Mouse (Mus musculus) fat pad, adult 2 months (tissue): ENCODE results near the gene Cacnb3.
"Not testable (repeated sequence)": the region's sequence is repeated elsewhere in the genome, so short reads cannot be mapped to it uniquely, and the experiment has no call there.

Source experiments
- DNase-seq: peaks from one replicate; pipeline ENCODE4 v3.0.0-alpha.2; 2011; ENCODE audit warnings: low read depth, low spot score; ENCODE audit errors: extremely low read depth

The Cacnb3 gene

GRCm38 (mm10) chr15:98630540-98630939 lies at the start of gene Cacnb3:
Gene Cacnb3, plus strand, starts transcription at chr15:98630840.
- no peak for DNase-seq

GRCm38 (mm10) chr15:98582410-98582809 lies 48.2 kb upstream of the Cacnb3 start:
- no peak for DNase-seq

GRCm38 (mm10) chr15:98582996-98583395 lies 47.6 kb upstream of the Cacnb3 start:
- DNase-seq = no peak

GRCm38 (mm10) chr15:98585421-98585820 lies 45.2 kb upstream of the Cacnb3 start:
- no peak for DNase-seq

GRCm38 (mm10) chr15:98586141-98586540 lies 44.5 kb upstream of the Cacnb3 start:
- DNase-seq = not testable (repeated sequence)

GRCm38 (mm10) chr15:98587751-98588150 lies 42.9 kb upstream of the Cacnb3 start:
- DNase-seq = no peak

GRCm38 (mm10) chr15:98589640-98590336 lies 40.9 kb upstream of the Cacnb3 start:
- no peak for DNase-seq

GRCm38 (mm10) chr15:98591396-98591795 lies 39.2 kb upstream of the Cacnb3 start:
- no peak for DNase-seq

GRCm38 (mm10) chr15:98594193-98594592 lies 36.4 kb upstream of the Cacnb3 start:
- no peak for DNase-seq

GRCm38 (mm10) chr15:98595049-98595448 lies 35.6 kb upstream of the Cacnb3 start:
- DNase-seq = no peak

- no peak for DNase-seq
Measured at GRCm38 (mm10) chr15:98596609-98597008, 34.0 kb upstream of the Cacnb3 start.

GRCm38 (mm10) chr15:98600036-98600709 lies 30.5 kb upstream of the Cacnb3 start:
- no peak for DNase-seq

- DNase-seq = no peak
Measured at GRCm38 (mm10) chr15:98601832-98602190, 28.8 kb upstream of the Cacnb3 start.

GRCm38 (mm10) chr15:98602191-98602881 lies 28.3 kb upstream of the Cacnb3 start:
- no peak for DNase-seq

GRCm38 (mm10) chr15:98602921-98603458 lies 27.6 kb upstream of the Cacnb3 start:
- no peak for DNase-seq

GRCm38 (mm10) chr15:98604041-98604575 lies 26.5 kb upstream of the Cacnb3 start:
- DNase-seq = no peak

GRCm38 (mm10) chr15:98606051-98606536 lies 24.5 kb upstream of the Cacnb3 start:
- no peak for DNase-seq

- no peak for DNase-seq
Measured at GRCm38 (mm10) chr15:98606739-98607138, 23.9 kb upstream of the Cacnb3 start.

GRCm38 (mm10) chr15:98607557-98607956 lies 23.1 kb upstream of the Cacnb3 start:
- DNase-seq = no peak

GRCm38 (mm10) chr15:98608058-98608783 lies 22.4 kb upstream of the Cacnb3 start:
- DNase-seq = no peak
